Mouse (Mus musculus) ES-Bruce4 (cell line): ENCODE results near the gene Eif3k. TPM values are rescaled to one million over a fixed set of nuclear protein-coding genes. Genes with fewer than 3 reads are reported as not detected.

ENCODE experiments used
- H3K27ac ChIP-seq: 2 replicates; pipeline ENCODE4 v1.5.1; 2012; ENCODE audit warnings: low read length, inconsistent platforms; ENCODE audit not compliant: insufficient read depth
- H3K27me3 ChIP-seq: 2 replicates; pipeline ENCODE4 v1.6.1; 2012; ENCODE audit warnings: mild to moderate bottlenecking, low read length, inconsistent platforms; ENCODE audit not compliant: control insufficient read depth, poor library complexity, insufficient read depth, severe bottlenecking
- H3K36me3 ChIP-seq: 2 replicates; pipeline ENCODE4 v1.6.1; 2012; ENCODE audit warnings: inconsistent platforms, mild to moderate bottlenecking, low read length, moderate library complexity; ENCODE audit not compliant: control insufficient read depth, poor library complexity, insufficient read depth, severe bottlenecking
- H3K4me1 ChIP-seq: one replicate; pipeline ENCODE4 v1.8.1; 2011; ENCODE audit warnings: low read length; ENCODE audit not compliant: control insufficient read depth, insufficient read depth
- H3K4me3 ChIP-seq: 2 replicates; pipeline ENCODE4 v1.5.1; 2011; ENCODE audit warnings: low read depth, mild to moderate bottlenecking, low read length
- H3K9ac ChIP-seq: 2 replicates; pipeline ENCODE4 v1.6.1; 2012; ENCODE audit warnings: low read depth, mild to moderate bottlenecking, inconsistent platforms; ENCODE audit not compliant: poor library complexity, severe bottlenecking
- H3K9me3 ChIP-seq: replicated peaks from 2 replicates; pipeline ENCODE4 v1.6.1; 2012; ENCODE audit warnings: mild to moderate bottlenecking, low read length, inconsistent platforms; ENCODE audit not compliant: control insufficient read depth, poor library complexity, insufficient read depth, severe bottlenecking
- CTCF ChIP-seq: IDR thresholded peaks from one replicate; pipeline ENCODE4 v1.8.1; 2011; ENCODE audit warnings: low read depth, low read length
- EP300 ChIP-seq: IDR thresholded peaks from 2 replicates; pipeline ENCODE4 v1.6.1; 2011; ENCODE audit warnings: low read depth, low read length; ENCODE audit not compliant: insufficient read depth
- POLR2A ChIP-seq: IDR thresholded peaks from one replicate; pipeline ENCODE4 v1.8.1; 2011; ENCODE audit warnings: low read length; ENCODE audit not compliant: insufficient read depth
- polyA plus RNA-seq: library from polyadenylated mRNA; stranded (reverse); fragments of >200 nt; gene quantifications from 2 replicates; pipeline ENCODE4 v1.2.4, GENCODE M21; 2011; ENCODE audit warnings: low read depth; ENCODE audit not compliant: missing spikeins, insufficient read depth, insufficient read length

Eif3k gene
- polyA plus RNA-seq, 1 experiment: 409 TPM

- Histone ChIP-seq H3K4me3 (no peak overlapping the region), H3K9me3 (no peaks in the 10 kb centered on the region), H3K9ac (peak overlapping the region; percentile 56; the same call in 1 of the 2 replicates), H3K4me1 (peaks cover 5% of the 10 kb centered on the region), H3K27me3 (no peaks in the 10 kb centered on the region), H3K36me3 (peaks cover 21% of the 10 kb centered on the region), H3K27ac (peak overlapping the region; percentile 3; the same call in 1 of the 2 replicates)
- TF ChIP-seq EP300 (no peak), CTCF (no peak), POLR2A (no peak)
These were observed 32.9 kb downstream of the Eif3k start for GRCm38 (mm10) chr7:28948746-28949145.

GRCm38 (mm10) chr7:28946271-28946610 is 35.4 kb downstream of the Eif3k start:
- TF ChIP-seq EP300 (no peak), CTCF (no peak), POLR2A (no peak)
- H3K36me3 ChIP-seq: peaks cover 32% of the 10 kb centered on the region
- no peaks in the 10 kb centered on the region for H3K27me3 ChIP-seq
- H3K9me3 ChIP-seq: no peaks in the 10 kb centered on the region
- no peak overlapping the region for H3K9ac ChIP-seq
- no peak overlapping the region for H3K4me3 ChIP-seq
- peak overlapping the region; percentile 90 for H3K27ac ChIP-seq
- H3K4me1 ChIP-seq: peaks cover 7% of the 10 kb centered on the region

- Histone ChIP-seq H3K36me3 (peaks cover 28% of the 10 kb centered on the region; the same call in 1 of the 2 replicates), H3K27me3 (no peaks in the 10 kb centered on the region), H3K4me1 (peaks cover 7% of the 10 kb centered on the region), H3K9ac (peak overlapping the region; percentile 46; the same call in 1 of the 2 replicates), H3K9me3 (no peaks in the 10 kb centered on the region), H3K27ac (peak overlapping the region; percentile 90), H3K4me3 (no peak overlapping the region)
- TF ChIP-seq POLR2A (no peak), EP300 (peak; percentile 85)
These were observed 36.0 kb downstream of the Eif3k start for GRCm38 (mm10) chr7:28945416-28946270.

- Histone ChIP-seq H3K27me3 (no peaks in the 10 kb centered on the region), H3K36me3 (peaks cover 26% of the 10 kb centered on the region; the same call in 1 of the 2 replicates), H3K4me1 (peaks cover 9% of the 10 kb centered on the region), H3K9me3 (no peaks in the 10 kb centered on the region), H3K4me3 (no peak overlapping the region), H3K9ac (peak overlapping the region; percentile 46; the same call in 1 of the 2 replicates), H3K27ac (peak overlapping the region; percentile 77)
- TF ChIP-seq POLR2A (no peak), EP300 (no peak), CTCF (no peak)
These were observed 36.8 kb downstream of the Eif3k start for GRCm38 (mm10) chr7:28944756-28945415.

- no peak for TF ChIP-seq CTCF
- no peak for TF ChIP-seq POLR2A
- TF ChIP-seq EP300: no peak
These were observed 38.0 kb downstream of the Eif3k start for GRCm38 (mm10) chr7:28943451-28944180.

More at GRCm38 (mm10) chr7:28943451-28944180, 38.0 kb downstream of the Eif3k start:
- H3K27me3 ChIP-seq: no peaks in the 10 kb centered on the region
- H3K9me3 ChIP-seq: no peaks in the 10 kb centered on the region
- H3K4me1 ChIP-seq: peaks cover 12% of the 10 kb centered on the region
- peak overlapping the region; percentile 63; the same call in 1 of the 2 replicates for H3K27ac ChIP-seq
- no peak overlapping the region for H3K4me3 ChIP-seq
- peaks cover 22% of the 10 kb centered on the region; the same call in 1 of the 2 replicates for H3K36me3 ChIP-seq
- H3K9ac ChIP-seq: peak overlapping the region; percentile 10; the same call in 1 of the 2 replicates
